Mouse (Mus musculus): ENCODE data around the gene Snapc2. TPM values are rescaled to one million over a fixed set of nuclear protein-coding genes. Genes with fewer than 3 reads are reported as not detected.
"Not testable (repeated sequence)": the region's sequence is repeated elsewhere in the genome, so short reads cannot be mapped to it uniquely, and the experiment has no call there.

Gene Snapc2
- polyA plus RNA-seq, 2 experiments from 2014 or later, result 12.8 TPM

DNA sequence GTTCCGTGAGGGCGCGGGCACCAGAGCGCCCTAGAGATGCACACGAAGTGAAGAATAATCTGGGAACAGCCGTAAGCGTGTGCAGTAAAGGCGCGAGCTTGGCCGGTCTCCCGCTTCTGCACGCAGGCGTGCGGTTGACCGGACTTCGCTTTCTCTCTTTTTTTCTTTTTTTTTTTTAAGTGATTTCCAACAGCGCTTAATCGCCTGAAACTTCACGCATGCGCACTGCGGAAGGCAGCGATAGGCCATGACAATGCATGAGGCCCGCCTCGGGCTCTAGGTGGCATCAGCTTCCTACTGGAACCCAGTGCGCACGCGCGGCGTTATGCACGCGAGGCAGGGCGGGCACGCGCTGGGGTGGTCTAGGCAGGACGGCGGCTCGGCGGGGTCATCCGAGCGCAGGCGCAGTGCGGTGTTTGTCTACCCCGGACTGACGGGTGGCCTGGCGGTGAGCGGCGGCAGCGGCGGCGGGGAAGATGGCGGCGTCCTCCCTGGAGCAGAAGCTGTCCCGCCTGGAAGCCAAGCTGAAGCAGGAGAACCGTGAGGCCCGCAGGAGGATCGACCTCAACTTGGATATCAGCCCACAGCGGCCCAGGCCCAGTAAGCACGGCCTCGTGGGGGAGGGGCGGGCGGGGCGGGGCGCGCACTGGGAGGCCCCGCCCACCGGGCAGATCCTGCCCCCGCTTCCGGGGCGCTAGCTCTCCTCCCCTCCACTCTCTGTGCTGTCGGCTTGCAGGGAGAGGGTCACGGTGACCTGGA lies 14.3 kb upstream of the Snapc2 start, which contains the start of the genes Map2k7 and Gm49320:
Gene Map2k7 (plus strand): TSS at position 307 of the 759 bp plus-strand sequence.
Gene Gm49320 (plus strand): TSS at position 432 of the 759 bp plus-strand sequence.
- peak; percentile 85 for ATAC-seq

DNA sequence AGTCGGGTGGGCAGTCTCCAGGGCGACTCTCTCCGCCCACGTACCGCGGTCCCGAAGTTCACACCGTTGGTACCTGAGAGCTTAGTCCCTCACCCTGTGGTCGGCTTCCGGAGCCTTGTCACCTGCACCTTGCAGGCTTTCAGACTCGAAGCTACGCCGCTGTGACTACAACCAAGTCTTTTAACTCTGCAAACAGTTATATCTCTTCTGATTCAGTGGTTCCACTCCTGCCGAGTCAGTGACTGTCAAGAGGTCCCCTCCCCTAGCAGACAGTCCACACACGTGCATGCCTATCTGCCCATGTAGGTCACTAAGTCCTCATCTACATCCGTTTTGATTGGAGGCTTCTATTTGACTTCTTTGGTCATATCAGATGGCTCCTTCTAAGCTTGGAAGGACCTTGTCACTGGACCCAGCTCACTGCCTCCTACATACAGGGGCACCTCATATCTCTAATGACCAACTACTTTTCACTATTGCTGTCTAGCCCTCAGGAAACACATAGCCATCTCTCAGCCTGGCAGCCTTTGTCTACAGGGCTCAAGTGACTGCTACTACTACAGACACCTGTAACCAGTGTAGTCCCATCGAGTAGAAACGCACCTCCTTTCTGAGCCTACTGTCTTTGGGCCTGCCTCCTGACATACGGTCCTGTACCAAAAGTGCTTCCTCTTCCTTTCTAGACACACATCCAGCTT lies 13.5 kb upstream of the Snapc2 start:
- peak; percentile 51 for ATAC-seq

DNA sequence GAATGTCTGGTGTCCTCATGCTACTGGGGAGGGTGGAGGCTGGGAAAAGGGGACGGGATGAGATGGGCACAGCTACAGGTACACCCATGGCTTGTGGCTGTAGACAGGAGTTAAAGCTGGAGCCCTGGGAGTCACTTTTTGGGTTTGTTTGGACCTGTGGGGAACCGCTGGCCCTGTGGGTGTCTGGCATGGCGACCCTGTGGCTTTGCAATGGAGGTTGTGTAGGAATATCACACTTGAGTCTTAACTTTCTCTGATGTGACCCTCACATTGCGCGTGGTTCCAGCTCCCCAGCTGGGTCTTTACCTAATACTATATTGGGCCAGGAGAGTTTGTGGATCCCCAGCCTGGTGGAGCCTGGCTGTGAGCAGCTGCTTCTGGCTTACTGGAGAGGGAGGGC lies 7.8 kb upstream of the Snapc2 start:
- no peak for ATAC-seq

DNA sequence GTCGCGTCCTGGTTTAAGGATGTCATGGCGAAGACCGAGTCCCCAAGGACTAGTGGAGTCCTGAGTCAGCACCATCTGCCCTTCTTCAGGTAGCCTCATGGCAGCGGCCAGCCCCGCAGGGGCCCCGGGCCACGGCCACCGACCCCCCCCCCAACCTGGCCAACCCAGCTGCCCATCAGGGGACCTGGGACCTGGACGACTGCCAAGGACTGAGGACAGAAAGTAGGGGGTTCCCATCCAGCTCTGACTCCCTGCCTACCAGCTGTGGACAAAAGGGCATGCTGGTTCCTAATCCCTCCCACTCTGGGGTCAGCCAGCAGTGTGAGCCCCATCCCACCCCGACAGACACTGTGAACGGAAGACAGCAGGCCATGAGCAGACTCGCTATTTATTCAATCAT lies 7.1 kb upstream of the Snapc2 start:
- ATAC-seq, result no peak

DNA sequence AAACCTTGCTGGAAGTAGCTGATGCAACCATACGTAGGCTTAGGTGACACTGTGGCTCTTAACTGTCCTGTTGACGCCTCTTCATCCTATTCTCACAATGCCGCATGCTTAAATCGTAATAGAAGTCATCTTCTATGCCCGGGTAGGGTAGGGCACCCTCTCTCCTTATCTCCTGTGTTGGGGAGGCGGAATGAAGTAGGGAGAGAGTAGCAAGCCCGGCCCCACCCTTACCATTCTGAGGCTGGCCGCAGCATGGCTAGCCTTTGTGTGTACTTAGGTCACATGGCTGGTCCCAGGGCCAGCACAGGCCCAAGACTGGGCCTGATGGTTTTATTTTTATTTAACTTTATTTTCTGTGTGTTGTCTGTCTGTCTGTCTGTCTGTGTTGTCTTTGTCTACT lies 5.6 kb upstream of the Snapc2 start:
- ATAC-seq, result no peak

DNA sequence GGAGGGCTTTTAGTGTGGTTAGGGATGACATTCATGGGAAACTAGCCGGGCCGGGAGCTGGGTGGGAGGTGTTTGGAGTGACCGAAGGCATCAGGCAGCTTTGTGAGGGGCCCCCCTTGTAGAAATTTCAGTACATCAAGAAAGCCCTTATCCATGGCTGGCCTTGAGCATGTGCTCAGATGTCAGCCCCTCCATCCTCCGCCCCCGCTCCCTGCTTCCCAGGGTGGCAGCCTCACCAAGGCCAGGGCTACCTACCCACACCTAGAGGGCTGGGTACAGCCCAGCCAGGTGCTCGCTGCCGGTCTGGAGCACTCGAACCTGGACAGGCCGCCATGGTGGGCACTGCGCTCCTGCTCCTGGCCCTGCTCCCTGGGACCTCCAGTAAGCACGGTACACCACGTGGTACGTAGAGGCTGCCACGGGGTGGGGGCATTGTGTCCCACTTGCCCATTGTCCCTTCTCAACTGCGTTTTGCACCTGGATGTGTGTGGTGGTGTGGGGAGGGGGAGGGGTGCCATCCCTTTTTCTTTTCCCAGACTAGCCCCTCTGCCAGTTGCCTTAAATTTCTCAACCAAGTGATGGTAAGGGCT lies 4.8 kb upstream of the Snapc2 start, which contains the start of gene Tgfbr3l:
Gene Tgfbr3l (plus strand): TSS at position 264 of the 590 bp plus-strand sequence.
- no peak for ATAC-seq

DNA sequence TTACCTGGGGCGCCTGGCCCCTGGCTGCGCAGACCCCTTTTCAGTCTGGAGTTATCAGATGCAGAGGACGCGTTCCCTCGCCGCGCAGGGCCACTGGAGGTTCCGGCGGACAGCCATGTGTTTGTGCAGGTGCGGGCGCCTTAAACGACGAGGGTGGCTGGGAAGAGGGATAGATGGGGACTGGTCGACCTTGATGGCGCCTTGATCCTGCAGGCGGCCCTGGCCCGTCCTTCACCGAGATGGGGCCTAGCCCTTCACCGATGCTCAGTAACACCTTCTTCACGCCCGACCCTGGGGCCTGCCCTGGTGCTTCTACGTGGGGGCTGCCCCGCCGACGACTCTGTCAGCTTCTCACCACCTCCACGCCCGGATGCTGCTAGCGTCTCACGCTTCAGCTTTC lies 3.7 kb upstream of the Snapc2 start:
- no peak for ATAC-seq

DNA sequence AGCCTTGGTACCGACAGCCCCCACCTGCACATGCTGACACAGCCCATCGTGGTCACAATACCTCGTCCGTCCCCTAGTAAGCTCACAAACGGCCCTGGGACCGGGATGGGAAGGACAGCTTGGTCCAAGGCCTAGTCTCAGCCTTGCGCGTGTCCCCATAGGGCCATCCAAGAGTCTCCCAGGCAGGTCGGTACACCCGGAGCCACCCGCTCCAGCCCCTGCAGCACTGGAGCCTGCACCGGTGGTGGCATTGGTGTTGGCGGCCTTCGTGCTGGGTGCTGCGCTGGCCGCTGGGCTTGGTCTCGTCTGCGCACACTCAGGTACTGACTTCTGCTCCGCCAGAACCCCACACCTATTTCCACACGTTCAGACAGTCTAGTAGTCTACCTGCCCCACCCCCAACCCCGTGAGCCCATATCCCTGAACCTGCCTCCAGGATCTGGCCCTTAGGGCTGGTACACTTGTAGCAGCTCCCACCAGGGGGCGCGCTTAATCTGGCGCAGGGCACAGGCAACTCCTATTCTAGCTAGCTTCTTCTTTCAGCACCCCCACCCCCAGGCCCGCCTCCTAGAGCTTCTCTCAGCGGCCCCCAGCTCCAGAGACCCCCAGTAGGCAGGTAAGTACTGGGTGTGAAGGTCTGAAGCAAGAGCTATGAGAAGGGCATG lies 2.4 kb upstream of the Snapc2 start:
- peak; percentile 52 for ATAC-seq

DNA sequence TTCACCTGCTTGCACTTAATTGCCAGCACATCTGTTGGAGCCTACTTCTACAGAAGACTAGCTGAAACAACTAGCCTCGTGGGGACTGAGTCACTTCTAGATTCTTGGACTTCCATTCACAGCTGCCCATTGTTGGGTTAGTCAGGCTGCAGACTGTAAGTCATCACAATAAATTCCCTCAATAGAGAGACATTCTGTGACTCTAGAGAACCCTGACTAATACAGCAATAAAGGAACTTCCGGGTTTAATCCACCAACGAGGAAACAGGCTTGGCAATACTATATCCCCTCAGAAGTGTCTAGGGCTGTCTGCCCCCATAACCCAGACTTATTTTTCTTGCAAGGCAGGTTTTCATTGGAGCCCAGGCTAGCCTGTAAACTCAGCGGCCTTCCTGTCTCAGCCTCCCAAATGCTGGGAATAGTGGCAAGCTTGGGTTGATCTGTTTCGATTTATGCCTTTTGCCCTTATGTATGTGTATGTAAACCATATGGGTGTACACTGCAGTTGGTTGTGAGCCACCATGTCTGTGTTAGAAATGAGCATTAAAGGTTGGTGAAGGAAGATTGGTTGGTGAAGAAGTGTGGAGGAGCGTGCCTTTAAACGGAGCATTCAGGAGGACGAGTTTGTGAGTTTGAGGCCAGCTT lies 642 bp upstream of the Snapc2 start:
- ATAC-seq, result no peak

DNA sequence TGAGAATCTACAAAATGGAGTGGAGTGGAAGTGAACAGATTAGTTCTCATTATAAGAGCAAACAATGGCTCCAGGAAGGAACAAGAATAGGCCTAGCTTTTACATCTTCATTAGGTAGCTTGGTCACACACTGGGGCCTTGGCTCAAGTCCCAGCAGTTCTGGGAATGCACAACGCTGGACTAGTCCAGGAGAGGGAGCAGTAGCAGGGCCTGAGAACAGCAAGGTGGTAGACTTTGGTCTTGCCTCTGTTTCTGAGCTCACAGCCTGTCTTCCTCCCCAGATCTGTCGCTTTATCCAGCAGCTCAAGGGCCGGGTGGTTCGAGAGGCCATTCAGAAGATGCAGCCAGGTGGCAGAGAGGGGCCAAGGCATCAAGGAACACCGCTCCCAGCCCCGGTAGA lies 1.1 kb downstream of the Snapc2 start:
- ATAC-seq, result no peak

DNA sequence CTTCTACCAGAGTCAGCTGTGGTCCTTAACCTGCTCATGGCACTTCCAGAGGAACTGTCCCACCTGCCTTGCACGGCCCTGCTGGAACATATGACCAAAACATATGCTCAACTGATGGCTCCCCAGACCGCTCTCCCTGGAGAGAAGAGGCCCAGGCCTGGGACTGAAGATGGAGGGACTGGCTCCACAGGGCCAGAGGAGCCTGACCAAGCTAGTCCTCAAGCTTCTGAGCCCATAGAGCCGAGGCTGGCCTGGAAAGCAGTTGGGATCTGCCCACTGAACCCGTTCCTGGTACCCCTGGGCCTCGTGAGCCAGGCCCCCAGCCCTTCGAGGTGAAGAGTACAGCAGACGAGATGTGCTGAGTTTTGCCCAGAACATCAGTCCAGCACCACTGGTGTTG lies 2.6 kb downstream of the Snapc2 start:
- not testable (repeated sequence) for ATAC-seq

DNA sequence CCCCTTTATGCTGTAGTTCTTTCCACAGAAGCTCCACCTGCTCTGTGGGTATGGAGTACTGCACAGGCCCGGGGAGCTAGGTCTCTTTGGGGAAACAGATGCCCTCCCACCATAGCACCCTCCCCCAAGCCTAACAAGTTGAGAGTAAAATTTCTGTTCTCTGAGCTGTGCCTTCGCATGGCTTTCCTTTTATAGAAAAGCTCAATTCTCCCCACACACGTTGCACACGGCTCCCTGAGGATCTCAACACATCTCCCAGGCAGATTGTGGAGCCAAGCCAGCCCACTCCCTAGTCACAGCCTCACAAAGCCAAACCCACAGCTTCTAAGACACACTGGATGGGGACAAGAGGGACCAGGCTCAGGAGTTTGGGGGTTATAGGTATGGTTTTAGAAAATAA lies 4.0 kb downstream of the Snapc2 start:
- no peak for ATAC-seq

DNA sequence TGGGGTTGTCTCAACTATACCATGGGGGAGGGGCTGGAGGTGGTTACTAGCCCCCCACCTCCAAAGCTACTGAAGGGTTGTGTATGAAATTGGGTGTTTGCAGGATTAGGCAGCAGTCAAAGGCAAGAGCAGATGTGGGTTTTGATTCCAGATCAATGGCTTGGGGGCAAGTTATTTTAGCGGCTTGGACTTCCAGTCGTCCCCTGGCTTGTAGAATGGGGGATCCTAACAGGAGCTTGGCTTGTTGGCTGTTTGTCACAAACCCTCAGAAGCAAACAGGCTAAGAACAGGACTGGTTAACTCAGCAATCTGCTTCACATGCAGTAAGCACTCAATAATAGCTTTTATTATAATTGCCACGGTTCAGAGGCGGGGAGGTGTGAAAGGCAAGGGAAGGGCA lies 4.5 kb downstream of the Snapc2 start:
- ATAC-seq, result no peak

DNA sequence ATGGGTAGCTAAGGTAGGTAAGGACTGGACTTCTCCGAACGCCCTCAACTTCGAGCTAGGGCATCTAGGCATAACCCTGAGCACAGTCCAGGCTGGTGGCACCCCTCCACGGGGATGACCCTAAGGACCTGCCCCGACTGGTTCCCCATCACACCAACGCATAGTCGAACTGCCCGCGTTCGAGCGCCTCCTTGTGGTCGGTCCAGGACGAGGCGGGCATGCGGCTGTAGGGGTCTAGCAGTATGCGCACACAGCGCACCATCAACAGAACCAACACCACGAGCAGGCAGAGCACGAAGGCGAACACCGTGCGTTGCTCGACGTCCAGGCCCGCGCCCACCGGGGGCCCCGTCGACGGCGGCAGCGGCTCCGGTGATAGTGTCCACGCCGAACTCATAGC lies 5.4 kb downstream of the Snapc2 start:
- peak; percentile 37 for ATAC-seq

DNA sequence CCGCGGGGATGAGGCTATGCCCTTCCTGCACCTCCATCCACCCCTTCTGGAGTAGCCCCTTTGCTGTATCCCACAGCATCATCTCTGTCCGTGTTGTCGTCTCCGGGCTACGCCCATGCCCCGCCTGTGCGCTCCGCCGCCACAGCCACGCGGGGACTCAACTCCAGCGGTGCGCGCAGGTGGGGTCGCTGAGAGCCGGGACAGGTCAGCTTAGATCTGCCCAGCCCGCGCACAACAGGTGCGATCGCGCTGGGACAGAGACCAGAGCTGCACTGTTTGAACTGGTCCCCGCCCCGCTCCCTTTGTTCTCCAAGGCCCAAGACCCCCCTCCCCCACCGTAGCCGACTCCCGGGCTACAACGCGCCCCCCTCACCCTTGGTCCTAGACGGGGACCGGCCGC lies 5.8 kb downstream of the Snapc2 start:
- peak; percentile 23 for ATAC-seq

DNA sequence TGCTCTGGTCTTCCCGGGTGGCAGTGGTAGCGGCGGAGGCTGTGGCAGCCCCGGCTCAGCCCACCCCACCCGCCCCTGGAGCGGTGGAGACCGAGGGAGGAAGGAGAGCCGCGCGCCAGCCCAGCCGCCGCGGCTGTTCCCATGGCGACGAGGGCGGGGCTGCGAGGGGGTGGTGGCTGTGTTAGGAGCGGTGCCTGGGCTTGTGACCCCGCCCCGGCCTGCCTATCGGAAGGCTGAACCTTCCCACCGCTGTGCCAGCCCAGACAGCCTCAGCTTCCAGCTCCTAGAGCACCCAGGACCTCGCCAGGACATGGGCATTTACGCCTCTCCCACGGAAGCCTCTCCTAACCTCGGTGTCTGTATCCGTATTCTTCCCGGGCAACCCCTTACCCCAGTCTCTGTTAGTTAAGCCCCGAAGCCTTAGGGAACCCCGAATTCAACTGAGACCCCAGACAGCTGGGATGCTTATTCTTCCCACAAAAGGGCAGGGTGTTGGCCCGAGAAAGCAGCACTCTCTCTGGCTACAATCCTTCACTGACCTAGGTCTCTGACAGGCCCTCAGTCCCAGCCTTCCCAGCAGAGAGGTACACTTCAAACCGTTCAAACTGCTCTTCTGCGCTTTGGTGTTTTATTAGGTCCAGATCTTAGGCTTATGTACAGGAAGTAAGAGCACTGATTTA lies 6.4 kb downstream of the Snapc2 start, which contains the start of gene Ctxn1:
Gene Ctxn1 (minus strand): TSS at position 150 of the 680 bp plus-strand sequence.
- ATAC-seq, result peak; percentile 97

DNA sequence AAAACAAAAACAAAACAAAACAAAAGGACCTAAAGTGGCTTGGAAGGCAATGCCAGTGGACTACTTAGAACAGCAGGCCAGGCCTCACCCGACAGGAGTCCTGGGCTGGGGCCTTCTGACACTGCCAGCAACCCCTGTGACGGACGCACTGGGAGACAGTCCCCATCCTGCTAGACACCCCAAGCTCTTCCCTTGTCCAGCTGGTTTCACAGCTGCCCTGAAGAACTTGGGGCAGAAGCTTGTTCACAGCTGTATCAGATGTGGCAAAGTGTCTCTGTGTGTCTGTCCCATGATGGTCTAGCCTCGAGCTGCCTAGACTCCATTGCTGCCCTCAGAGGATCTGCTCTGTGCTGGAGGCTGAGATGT lies 6.9 kb downstream of the Snapc2 start:
- no peak for ATAC-seq

DNA sequence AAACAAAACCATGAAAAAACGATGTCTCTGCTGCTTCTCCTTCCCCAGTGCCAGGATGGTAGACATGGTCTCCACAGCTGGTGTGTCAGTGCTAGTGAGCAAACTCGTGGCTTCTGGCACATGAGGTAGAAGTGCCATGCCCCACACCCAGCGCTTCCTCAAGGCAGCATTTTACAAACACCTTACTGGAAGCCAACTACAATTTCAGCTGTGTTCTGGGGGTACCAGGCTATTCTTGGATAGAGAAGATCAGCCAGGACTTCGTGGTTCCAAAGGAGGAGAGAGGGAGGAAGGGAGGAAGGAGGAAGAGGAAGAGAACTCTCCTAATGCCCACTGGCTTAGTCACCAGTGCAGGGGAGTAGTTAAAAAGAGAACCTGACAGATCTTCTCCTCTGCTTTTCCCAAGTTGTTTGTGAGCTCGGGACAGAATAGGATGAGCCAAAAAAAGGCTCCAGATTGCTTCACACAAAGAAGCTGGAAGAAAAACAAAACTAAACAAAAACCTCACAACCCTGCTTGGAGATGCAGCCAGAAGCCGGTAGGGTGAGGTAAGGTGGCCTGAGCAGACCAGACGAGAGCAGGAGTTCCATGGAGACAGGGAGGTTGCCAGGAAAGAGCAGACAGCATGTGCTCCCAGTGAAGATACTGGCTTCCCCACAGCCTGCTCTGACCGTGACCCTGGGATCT lies 10.4 kb downstream of the Snapc2 start:
- ATAC-seq, result no peak

DNA sequence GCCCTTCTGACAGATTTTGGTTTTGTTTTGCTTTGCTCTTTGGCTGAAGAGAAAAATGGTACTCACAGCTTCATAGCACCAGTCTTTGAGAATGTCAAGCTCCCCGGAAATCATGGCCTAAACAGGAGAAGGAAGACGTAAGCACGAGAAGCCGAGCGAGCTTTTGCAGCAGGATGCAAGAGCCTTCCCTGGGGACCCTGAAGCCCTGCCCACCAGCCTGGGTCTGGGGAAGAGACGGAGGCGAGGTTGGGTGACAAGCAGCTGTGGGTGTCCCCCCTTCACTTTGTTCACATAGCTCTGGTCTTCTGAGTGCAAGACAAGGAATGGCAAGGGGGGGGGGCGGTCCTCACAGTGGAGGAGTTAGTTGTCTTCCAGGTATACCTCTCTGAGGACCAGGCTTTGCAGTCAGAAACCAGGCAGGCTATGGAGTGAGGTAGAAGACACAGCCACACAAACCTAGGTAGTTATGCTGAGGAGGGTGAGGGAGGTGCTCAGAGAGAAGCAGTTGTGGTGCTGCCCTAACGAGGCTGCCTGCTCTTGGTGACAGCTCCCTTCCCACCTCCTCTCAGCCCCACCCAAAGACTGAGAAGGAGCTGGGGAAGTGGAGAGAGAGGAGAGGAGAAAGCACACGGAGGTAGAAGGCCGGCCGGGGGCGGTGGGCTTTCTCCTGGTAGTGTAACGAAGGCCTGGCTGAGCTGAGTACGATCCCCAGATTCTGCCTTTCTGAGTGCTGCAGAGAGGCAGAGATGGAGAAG lies 12.5 kb downstream of the Snapc2 start:
- ATAC-seq, result no peak

DNA sequence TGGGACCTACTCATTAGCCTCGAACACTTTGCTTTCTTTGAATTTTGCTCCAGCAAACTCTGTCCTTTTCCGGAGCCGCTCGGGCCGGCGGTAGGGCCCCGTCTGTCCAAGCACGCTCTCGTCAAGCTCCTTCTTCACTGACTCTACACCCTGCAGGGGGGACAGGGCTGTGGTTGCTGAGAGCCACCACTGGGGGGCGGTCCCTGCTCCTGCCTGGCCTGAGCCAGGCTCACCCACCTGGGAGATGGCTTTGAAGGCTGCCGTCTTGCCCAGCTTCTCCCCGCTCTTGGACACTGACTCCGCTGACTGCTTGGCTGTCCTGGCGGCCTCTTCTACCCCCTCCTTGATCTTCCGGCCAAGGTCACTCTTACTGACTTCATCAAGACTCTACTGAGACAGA lies 14.7 kb downstream of the Snapc2 start:
- no peak for ATAC-seq

DNA sequence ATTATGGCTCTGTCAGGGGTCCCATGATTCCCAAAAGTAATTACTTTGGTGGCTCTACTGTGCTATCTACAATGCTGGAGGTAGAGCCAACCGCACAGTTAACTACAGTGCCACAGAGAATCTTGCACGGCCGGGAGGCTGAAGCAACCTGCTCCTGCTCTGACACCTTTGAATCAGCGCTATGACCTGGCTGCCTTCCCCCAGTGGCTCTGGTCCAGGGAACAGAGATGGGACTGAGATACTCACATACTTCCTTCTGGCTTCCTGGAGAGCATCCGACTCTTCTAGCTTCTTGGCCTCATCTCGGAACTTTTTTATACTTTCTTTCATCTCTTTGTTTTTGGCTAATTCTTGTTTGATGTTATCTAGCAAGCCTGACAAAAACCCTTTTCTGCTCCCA lies 16.7 kb downstream of the Snapc2 start:
- ATAC-seq, result no peak

Data from CD4-positive, CD25-positive, alpha-beta regulatory T cell, adult 4 months (primary cell).